Mouse (Mus musculus): Measurements from ENCODE around the gene Ldah.

DNA sequence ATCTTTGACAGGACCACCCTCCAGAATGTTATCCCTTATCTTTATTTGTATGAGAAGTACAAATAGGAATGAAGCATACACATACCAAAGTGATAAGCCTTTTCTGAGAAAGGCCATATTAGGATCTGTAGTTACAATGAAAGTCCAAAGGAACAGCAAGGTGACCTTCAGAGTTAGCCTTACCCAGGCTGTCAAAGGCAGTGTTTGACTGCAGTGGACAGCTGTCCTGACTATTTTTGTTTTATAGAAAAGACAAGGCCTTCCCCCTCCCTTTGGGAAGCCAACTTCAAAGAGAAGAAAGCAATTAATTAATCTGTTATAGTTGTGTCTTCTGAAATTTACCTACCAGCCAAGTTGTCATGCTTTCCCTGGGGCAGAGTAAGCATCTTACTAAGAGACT is 23.4 kb upstream of the Ldah start:
- TF ChIP-seq POLR2A (IDR thresholded peaks at IDR 0.05; ENCODE audit: insufficient read depth, low read depth, low read length) (no peak), CTCF (IDR thresholded peaks at IDR 0.05) (no peak)

All from heart, adult 2 months (tissue).